Comparison of ENCODE assay signal across 8 mouse cellular contexts in genomic region chr4:134631471-134632130, GRCm38 (mm10).
A peak's percentile ranks its signal among the peaks of the same experiment; 100 is the strongest.
DNase-seq lines count a peak whose midpoint lies in the region; ATAC-seq lines count a peak whose summit lies in the region.

No protein-coding gene starts in this region.

- intact Hi-C loops in heart, postnatal 25 days (cut with DNase I) = loop anchor here (1.0 kb wide), 1 partner anchor 72 kb away; no protein-coding TSS in a partner anchor

- H3K9ac ChIP-seq in kidney, embryonic 15.5 days = no peak overlapping the region
- H3K9ac ChIP-seq in limb, embryonic 15.5 days = no peak overlapping the region

- no peak overlapping the region for H3K4me3 ChIP-seq in kidney, embryonic 15.5 days (replicated peaks)
- H3K4me3 ChIP-seq in forebrain, embryonic 10.5 days = no peak overlapping the region
- no peak overlapping the region for H3K4me3 ChIP-seq in limb, embryonic 15.5 days

- peaks cover 55% of the 10 kb centered on the region for H3K4me1 ChIP-seq in kidney, embryonic 15.5 days
- H3K4me1 ChIP-seq in forebrain, embryonic 10.5 days = peaks cover 66% of the 10 kb centered on the region
- H3K4me1 ChIP-seq in limb, embryonic 15.5 days = peaks cover 34% of the 10 kb centered on the region

- no peaks in the 10 kb centered on the region for H3K27me3 ChIP-seq in kidney, embryonic 15.5 days
- H3K27me3 ChIP-seq in forebrain, embryonic 10.5 days (ENCODE audit: poor library complexity, severe bottlenecking) = no peaks in the 10 kb centered on the region
- H3K27me3 ChIP-seq in limb, embryonic 15.5 days = no peaks in the 10 kb centered on the region

- H3K27ac ChIP-seq in kidney, embryonic 15.5 days = peak overlapping the region; percentile 69
- H3K27ac ChIP-seq in forebrain, embryonic 10.5 days = peak overlapping the region; percentile 76
- 0 out of 2 replicates have a peak overlapping the region, but pooled peaks have one; percentile 6 for H3K27ac ChIP-seq in limb, embryonic 15.5 days

- no peaks in the 10 kb centered on the region for H3K9me3 ChIP-seq in kidney, embryonic 15.5 days (replicated peaks)
- H3K9me3 ChIP-seq in forebrain, embryonic 10.5 days = no peaks in the 10 kb centered on the region
- no peaks in the 10 kb centered on the region for H3K9me3 ChIP-seq in limb, embryonic 15.5 days

- no peak for ATAC-seq in kidney, embryonic 15.5 days (replicated peaks; ENCODE audit: low FRiP score)
- no peak for ATAC-seq in limb, embryonic 15.5 days (ENCODE audit: insufficient number of reproducible peaks, low FRiP score, low TSS enrichment, low read depth)
- ATAC-seq in erythroblast, adult 5-6 weeks (replicated peaks; ENCODE audit: low FRiP score, poor library complexity, severe bottlenecking) = no peak

- DNase-seq in kidney, postnatal 14 days = no peak
- DNase-seq in forebrain, embryonic 10.5 days (ENCODE audit: extremely low spot score, low spot score) = no peak
- peak; percentile 24 for DNase-seq in heart, postnatal 25 days (ENCODE audit: low spot score)
- DNase-seq in skeletal muscle tissue, adult 2 months (ENCODE audit: low read depth, low spot score) = peak; percentile 65
- no peak for DNase-seq in ovary, postnatal 36 days (ENCODE audit: low spot score)

- WGBS in kidney, embryonic 15.5 days = 71% methylated on average over 14 of the region's 14 CpGs
- WGBS in forebrain, embryonic 10.5 days = 61% methylated on average over 14 of the region's 14 CpGs
- WGBS in limb, embryonic 15.5 days = 68% methylated on average over 14 of the region's 14 CpGs

- H3K4me2 ChIP-seq in kidney, embryonic 15.5 days = no peak overlapping the region
- no peak overlapping the region for H3K4me2 ChIP-seq in limb, embryonic 15.5 days

- no peaks in the 10 kb centered on the region for H3K36me3 ChIP-seq in kidney, embryonic 15.5 days
- H3K36me3 ChIP-seq in forebrain, embryonic 10.5 days (replicated peaks) = no peaks in the 10 kb centered on the region
- H3K36me3 ChIP-seq in limb, embryonic 15.5 days = no peaks in the 10 kb centered on the region

Comparison
In these comparisons a context has a peak if more than half of its experiments do, and no peak if none do; other contexts are left out.
1. H3K27ac ChIP-seq: peak in every context shown above with its lines; median percentile 76 in forebrain, embryonic 10.5 days; 69 in kidney, embryonic 15.5 days; 6 in limb, embryonic 15.5 days.
2. DNase-seq: peak in heart, postnatal 25 days (single experiment) and skeletal muscle tissue, adult 2 months (single experiment); none in kidney, postnatal 14 days (single experiment), forebrain, embryonic 10.5 days (single experiment) and ovary, postnatal 36 days (single experiment).